Mouse (Mus musculus) CD4-positive, CD25-positive, alpha-beta regulatory T cell, adult 4 months (primary cell): ENCODE data around the gene Klhl25. TPM values are rescaled to one million over a fixed set of nuclear protein-coding genes. Genes with fewer than 3 reads are reported as not detected.
"Not testable (repeated sequence)": the region's sequence is repeated elsewhere in the genome, so short reads cannot be mapped to it uniquely, and the experiment has no call there.

Experiments used
- ATAC-seq: one replicate; pipeline ENCODE4 v1.8.0; 2017
- polyA plus RNA-seq, 2 experiments: library from polyadenylated mRNA; unstranded; fragments of 100-300 nt; shearing (Covaris generic); gene quantifications; one replicate each; pipeline ENCODE4 v1.2.1; 2017

The Klhl25 gene
- polyA plus RNA-seq: 10 to 100 TPM; 11.1 to 15.7 TPM

GRCm38 (mm10) chr7:75848115-75848775 is at the start of gene Klhl25:
Gene Klhl25, plus strand, starts transcription at chr7:75848310.
- ATAC-seq: peak; percentile 97

- ATAC-seq: peak; percentile 51
Observed at GRCm38 (mm10) chr7:75800530-75800929, 47.6 kb upstream of the Klhl25 start.

GRCm38 (mm10) chr7:75801022-75801421 is 47.1 kb upstream of the Klhl25 start:
- peak; percentile 37 for ATAC-seq

GRCm38 (mm10) chr7:75801621-75802358 is 46.3 kb upstream of the Klhl25 start:
- ATAC-seq: no peak

- no peak for ATAC-seq
Observed at GRCm38 (mm10) chr7:75802887-75803286, 45.2 kb upstream of the Klhl25 start.

GRCm38 (mm10) chr7:75806161-75806560 is 41.9 kb upstream of the Klhl25 start:
- ATAC-seq: no peak

GRCm38 (mm10) chr7:75806711-75807110 is 41.4 kb upstream of the Klhl25 start:
- no peak for ATAC-seq

GRCm38 (mm10) chr7:75807460-75808304 is 40.4 kb upstream of the Klhl25 start:
- ATAC-seq: no peak

- no peak for ATAC-seq
Observed at GRCm38 (mm10) chr7:75820687-75821086, 27.4 kb upstream of the Klhl25 start.

GRCm38 (mm10) chr7:75822087-75822668 is 25.9 kb upstream of the Klhl25 start:
- ATAC-seq: peak; percentile 71

GRCm38 (mm10) chr7:75823071-75823470 is 25.0 kb upstream of the Klhl25 start:
- ATAC-seq: peak; percentile 46

GRCm38 (mm10) chr7:75826360-75827103 is 21.6 kb upstream of the Klhl25 start:
- no peak for ATAC-seq

GRCm38 (mm10) chr7:75827357-75827756 is 20.8 kb upstream of the Klhl25 start:
- no peak for ATAC-seq

GRCm38 (mm10) chr7:75827850-75828249 is 20.3 kb upstream of the Klhl25 start:
- ATAC-seq: peak; percentile 90

- ATAC-seq: no peak
Observed at GRCm38 (mm10) chr7:75828536-75828935, 19.6 kb upstream of the Klhl25 start.

GRCm38 (mm10) chr7:75830251-75831060 is 17.7 kb upstream of the Klhl25 start:
- no peak for ATAC-seq

- not testable (repeated sequence) for ATAC-seq
Observed at GRCm38 (mm10) chr7:75833960-75834359, 14.2 kb upstream of the Klhl25 start.

- ATAC-seq: peak; percentile 95
Observed at GRCm38 (mm10) chr7:75834932-75835631, 13.0 kb upstream of the Klhl25 start.

GRCm38 (mm10) chr7:75840071-75840470 is 8.0 kb upstream of the Klhl25 start:
- no peak for ATAC-seq

GRCm38 (mm10) chr7:75842306-75842705 is 5.8 kb upstream of the Klhl25 start:
- no peak for ATAC-seq
